Mouse (Mus musculus) left cerebral cortex, adult 2 months (tissue): ENCODE results near the gene Cadm2. TPM values are rescaled to one million over a fixed set of nuclear protein-coding genes. Genes with fewer than 3 reads are reported as not detected.

Source experiments
- DNase-seq, 2 experiments: peaks; one replicate each; pipeline ENCODE4 v3.0.0; 2021 to 2022; ENCODE audit warnings: low spot score in 2 of 2, mixed read lengths in 1 of 2; ENCODE audit errors: extremely low spot score in 1 of 2
- H3K27ac ChIP-seq: fragments of 200-600 bp; 2 replicates; pipeline ENCODE4 v1.8.1; 2022
- H3K4me3 ChIP-seq: fragments of 200-600 bp; 2 replicates; pipeline ENCODE4 v1.8.1; 2022
- CTCF ChIP-seq: fragments of 200-600 bp; IDR thresholded peaks from 2 replicates; pipeline ENCODE4 v1.8.1; 2022; ENCODE audit warnings: antibody characterized with exemption, mild to moderate bottlenecking, moderate library complexity
- intact Hi-C: fragments of 180-260 bp; cut with DNase I; formaldehyde crosslinking; loops from one replicate; pipeline ENCODE4 v1.15.1; 2025
- total RNA-seq, 2 experiments: library from RNA; stranded (reverse); gene quantifications; 2 replicates each; pipeline ENCODE4 v1.2.3; 2021

The Cadm2 gene
- total RNA-seq, 2 experiments from 2014 or later = 230 to 245 TPM

DNA sequence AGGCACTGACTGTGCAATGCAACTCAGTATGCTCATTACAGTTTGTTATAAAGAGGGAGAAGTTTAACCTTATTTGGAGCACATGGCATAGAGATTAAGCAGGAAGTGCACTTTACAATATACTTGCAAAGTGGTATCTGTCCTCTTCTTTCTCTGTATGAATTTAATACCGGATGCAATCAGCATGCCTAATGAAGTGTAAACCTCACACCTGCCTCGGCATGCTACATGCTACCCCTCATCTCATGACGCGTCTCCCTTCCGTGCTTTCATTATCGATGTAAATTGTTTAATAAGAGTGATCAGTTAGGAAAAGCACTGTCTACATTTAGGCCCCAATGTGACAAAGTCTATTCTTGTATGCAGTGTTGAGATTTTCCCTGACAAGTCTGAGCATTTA, 633.0 kb downstream of the Cadm2 start:
- no peak for TF ChIP-seq CTCF
- Histone ChIP-seq H3K4me3 (no peak overlapping the region), H3K27ac (no peak overlapping the region)
- DNase-seq = no peak
- intact Hi-C loops = no loop called here

DNA sequence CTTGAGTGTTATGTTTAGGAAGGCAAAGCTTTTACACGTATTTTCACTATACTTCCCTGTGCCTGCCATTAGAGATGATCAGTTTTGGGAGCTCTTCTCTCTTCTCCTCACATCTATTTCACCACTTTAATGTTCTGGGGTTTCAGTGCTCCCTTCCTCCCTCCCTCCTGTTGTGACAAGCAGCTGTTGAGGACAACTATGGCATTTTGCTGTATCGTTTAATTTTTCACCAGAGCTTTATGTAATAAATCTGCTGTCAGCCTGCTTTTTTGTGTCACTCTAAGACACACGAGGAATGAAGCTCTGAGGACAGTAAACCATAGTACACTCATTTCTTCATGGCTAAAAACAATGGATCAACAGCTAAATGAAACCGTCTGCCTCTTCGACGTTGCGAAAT, 633.8 kb downstream of the Cadm2 start:
- peak overlapping the region; percentile 22 for H3K27ac ChIP-seq
- H3K4me3 ChIP-seq = no peak overlapping the region
- no peak for DNase-seq
- intact Hi-C loops = no loop called here
- TF ChIP-seq CTCF = no peak

DNA sequence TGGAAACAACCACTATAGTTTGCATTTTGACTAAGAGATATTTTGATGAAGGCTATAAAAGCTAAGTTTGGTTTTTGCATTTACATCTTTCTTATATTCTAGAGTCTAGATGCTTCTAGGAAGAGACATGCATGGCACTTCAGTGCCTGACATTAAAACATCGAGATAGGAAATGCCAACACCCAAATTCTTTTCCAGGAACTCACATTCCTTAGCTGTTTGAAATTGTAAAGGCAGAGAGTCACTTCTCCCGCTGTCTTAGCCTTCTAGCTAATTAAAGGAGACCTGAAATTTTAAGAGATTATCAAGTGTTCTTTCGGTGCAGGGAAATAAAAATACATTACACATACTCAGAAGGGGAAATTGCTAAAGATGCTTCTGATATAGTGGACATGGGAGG, 649.8 kb downstream of the Cadm2 start:
- TF ChIP-seq CTCF = no peak
- Histone ChIP-seq H3K27ac (no peak overlapping the region; the same call in 1 of the 2 replicates), H3K4me3 (no peak overlapping the region)
- DNase-seq = no peak
- intact Hi-C loops = no loop called here

DNA sequence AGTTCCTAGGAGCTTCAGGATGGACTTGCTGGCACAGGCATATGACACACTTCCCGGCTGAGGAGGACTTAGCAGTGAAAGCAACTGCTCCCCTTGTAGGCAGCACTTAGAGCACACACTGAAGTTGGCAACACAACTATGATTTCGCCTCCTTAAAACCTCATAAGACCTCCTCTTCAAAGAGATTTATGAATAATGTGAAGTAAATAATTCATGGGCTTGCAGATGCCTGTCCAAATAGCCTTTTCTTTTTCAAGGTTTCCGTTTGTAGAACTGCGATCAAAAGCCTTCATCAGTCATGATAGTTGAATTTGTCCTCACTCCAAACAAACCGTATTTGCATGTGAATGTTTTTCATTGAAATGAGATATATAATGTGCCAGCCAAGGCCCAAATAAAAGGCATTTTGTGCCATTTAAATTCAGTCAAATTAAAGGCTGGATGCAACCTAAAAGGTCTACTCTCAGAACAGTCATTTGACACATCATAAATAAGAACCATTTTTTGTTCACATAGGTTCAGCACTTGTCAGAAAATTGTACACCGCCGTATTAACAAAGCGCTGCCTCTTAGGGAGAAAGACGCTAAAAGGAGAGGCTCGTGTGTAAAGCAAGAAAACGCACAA, 651.1 kb downstream of the Cadm2 start:
- H3K4me3 ChIP-seq = no peak overlapping the region
- no peak for TF ChIP-seq CTCF
- intact Hi-C loops = no loop called here
- peak overlapping the region; percentile 47; the same call in 1 of the 2 replicates for H3K27ac ChIP-seq
- DNase-seq = no peak

DNA sequence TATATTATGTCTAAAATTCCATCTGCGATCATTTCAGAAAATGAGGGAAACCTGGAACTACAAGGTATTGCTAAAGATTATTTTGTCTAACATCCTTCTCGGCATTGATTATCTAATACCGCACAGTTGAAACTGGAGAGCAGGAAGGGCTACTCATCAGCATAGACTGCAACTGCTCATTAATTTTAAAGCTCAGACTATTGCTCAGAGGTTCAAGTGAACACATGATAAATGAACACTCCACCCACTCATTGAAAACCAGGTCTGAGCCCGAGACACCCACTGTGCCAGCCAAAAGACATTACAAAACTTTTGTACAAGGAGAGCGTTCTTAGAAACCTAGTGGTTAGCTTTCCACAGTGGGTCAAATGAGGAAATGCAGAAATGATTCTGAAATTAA, 652.4 kb downstream of the Cadm2 start:
- intact Hi-C loops = no loop called here
- H3K27ac ChIP-seq = no peak overlapping the region
- H3K4me3 ChIP-seq = no peak overlapping the region
- no peak for TF ChIP-seq CTCF
- no peak for DNase-seq

DNA sequence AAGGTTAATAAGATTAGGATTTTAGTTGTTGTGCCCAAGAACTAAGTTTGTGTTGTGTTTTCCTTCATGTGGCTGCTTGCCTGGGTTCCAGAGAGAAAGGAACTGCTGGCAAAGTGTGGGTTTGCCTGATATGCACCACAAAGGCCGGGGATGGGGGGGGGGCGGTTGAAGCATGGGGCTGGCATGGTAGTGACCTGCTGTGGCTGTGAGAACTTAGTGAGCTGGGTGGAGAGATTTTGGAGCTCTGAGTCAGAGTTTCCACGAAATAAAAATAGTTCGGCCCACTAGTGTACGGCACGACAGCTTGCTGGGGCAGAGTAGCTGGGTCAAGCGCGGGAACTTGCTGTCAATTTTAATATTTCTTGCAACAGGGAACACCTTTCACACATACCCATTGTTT, 653.0 kb downstream of the Cadm2 start:
- DNase-seq = no peak
- Histone ChIP-seq H3K4me3 (no peak overlapping the region), H3K27ac (no peak overlapping the region)
- intact Hi-C loops = no loop called here
- no peak for TF ChIP-seq CTCF

DNA sequence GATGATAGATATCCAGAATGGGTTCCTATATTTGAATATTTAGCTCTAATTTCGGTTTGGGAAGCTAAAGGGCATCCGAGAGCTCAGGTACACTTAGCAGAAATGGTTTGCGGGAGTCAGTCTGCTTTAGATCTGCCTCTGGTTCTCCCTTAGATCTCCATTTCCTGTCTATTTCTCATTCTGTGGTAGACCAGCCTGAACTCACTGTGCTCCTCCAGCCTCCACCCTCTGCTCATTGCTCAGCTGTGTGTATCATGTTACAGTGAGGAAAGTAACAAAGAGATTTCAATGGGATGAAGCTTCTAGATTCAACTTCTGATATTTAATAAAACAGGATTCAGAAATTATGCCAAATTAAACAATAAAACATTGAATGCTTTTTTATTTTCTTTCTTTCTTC, 661.6 kb downstream of the Cadm2 start:
- no peak overlapping the region for H3K27ac ChIP-seq
- TF ChIP-seq CTCF = no peak
- intact Hi-C loops = no loop called here
- DNase-seq = no peak
- H3K4me3 ChIP-seq = no peak overlapping the region

DNA sequence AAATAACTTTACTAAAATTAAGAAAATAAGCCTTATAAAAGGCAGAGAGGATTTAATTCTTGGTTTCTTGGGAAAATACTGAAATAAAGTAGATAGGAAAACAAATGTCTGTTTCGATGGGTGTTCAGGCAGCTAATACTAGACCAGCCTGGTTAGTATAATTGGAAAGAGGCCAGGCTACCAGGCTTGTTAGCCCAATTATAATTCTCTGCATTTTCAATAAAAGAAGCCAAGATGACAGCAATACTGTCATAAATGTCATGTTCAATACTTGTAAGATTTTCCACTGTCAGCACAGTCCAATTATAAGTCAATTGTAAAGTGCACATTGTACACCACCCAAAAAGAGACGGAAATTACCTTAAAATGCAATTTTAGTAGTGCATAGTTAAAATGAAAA, 664.8 kb downstream of the Cadm2 start:
- no peak overlapping the region for H3K4me3 ChIP-seq
- no peak for DNase-seq
- intact Hi-C loops = no loop called here
- no peak for TF ChIP-seq CTCF
- no peak overlapping the region for H3K27ac ChIP-seq

DNA sequence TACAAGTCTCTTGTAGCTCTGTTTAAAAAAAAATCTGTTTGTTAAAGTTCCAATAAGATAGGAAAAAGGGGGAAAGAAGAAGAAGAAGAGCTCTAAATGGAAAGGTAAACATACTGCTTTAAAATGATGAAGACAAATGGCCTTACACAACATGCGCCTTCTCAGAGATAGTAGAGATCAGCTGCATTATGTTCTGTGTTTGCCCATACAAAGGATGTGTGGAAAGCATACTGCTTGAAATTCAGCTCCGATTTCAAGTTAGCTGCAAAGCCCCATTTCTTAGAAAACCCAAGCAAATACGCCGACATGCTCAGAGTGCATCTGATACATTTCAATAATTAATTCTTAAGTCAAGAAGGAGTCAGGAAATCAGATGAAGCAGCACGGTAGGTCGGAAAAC, 684.4 kb downstream of the Cadm2 start:
- no peak for TF ChIP-seq CTCF
- no peak for DNase-seq
- intact Hi-C loops = no loop called here
- Histone ChIP-seq H3K4me3 (no peak overlapping the region), H3K27ac (no peak overlapping the region)

DNA sequence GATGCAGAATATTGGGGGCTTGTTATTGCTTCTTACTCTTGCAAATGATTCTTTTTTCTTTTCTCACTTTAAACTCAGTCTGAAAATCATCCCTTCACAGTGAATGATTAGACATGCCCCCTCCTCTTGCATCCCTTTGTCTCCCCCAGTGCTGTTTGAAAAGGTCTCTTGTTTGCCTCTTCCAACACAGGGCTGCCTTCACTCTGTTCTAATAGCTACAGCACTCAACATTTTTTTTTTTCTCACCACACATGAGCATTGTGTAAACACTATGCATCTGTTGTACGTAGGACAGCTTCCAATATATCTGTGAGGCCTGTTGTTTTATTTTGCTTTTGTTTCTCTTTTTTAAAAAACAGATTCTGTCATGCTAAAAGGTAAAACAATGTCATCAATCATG, 695.2 kb downstream of the Cadm2 start:
- DNase-seq = no peak
- Histone ChIP-seq H3K27ac (0 out of 2 replicates have a peak overlapping the region, but pooled peaks have one; percentile 15), H3K4me3 (no peak overlapping the region)
- intact Hi-C loops = no loop called here
- no peak for TF ChIP-seq CTCF

DNA sequence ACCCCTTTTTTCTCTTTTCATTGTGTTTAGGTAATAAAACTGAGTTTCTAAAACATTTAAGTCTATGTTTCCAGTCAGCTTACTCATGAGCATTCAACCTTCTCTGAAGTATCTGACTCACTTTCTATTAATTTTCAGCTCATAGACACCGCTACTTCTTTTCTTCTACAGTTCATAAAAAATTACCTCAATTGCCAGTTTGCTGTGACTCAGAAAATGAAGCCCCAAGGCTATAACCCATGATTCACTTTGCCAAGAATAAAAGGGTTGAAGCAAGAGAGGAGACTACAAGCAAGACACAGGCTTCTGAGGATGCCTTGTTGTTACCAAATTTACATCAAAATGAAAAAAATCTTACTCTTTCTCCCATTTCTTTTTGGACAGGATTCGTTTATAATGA, 698.0 kb downstream of the Cadm2 start:
- intact Hi-C loops = no loop called here
- no peak for TF ChIP-seq CTCF
- H3K4me3 ChIP-seq = no peak overlapping the region
- no peak overlapping the region for H3K27ac ChIP-seq
- DNase-seq = no peak

DNA sequence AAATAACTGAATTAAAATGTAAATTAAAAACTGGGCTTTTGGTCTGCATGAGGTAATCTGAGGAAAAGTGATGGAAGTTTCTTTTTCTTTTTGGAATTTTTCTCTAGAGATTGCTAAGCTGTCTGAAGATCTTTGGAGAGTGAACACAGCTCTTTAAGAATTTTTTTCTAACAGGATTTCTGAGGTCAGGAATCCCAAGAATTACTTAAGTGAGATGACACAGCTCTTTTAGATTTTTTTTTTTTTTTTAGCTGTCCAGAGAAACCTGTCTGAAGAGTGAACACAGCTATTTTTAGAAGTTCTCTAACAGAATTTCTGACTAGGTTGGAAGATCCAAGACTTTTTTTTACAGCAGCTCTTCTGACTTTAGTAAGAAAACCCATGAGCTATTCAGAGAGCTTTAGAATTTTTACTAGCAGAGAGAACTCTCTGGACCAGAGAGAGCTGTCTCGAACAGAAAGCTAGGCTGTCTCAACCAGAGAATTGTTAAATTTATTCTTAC, 699.2 kb downstream of the Cadm2 start:
- Histone ChIP-seq H3K27ac (peak overlapping the region; percentile 40; the same call in 1 of the 2 replicates), H3K4me3 (no peak overlapping the region)
- no peak for DNase-seq
- no peak for TF ChIP-seq CTCF
- intact Hi-C loops = no loop called here

DNA sequence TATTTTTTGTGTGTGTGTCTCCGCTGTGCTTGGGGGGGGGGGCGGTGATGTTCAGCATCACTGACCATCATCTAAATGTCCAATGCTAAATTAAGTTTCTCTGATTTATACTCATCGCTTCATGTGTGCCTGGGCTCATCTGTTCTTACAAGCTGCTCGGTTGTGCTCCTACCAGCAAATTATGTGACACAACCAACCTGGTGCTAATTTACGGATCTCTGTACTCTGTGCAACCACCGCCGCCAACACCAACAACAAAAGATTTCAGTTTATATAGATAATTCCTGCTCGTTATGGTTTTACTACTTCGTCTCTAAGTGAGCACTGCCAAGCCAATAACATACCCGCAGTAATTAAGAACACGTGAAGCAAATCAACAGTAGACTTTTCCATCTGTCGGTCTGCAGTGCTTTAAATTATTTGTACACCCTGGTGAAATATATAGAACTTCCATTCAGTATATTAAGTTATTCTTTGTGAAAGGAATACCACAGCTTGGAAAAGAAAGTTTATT, 700.8 kb downstream of the Cadm2 start:
- intact Hi-C loops = no loop called here
- TF ChIP-seq CTCF = no peak
- H3K27ac ChIP-seq = no peak overlapping the region
- no peak for DNase-seq
- no peak overlapping the region for H3K4me3 ChIP-seq
